Mouse (Mus musculus) cortical plate, adult 2 months (tissue): ENCODE results near the gene Spata48. TPM values are rescaled to one million over a fixed set of nuclear protein-coding genes. Genes with fewer than 3 reads are reported as not detected.

Source experiments
- H3K27ac ChIP-seq: fragments of 200-500 bp; 2 replicates; pipeline ENCODE4 v1.5.1; 2012; ENCODE audit warnings: low read length, control low read depth, inconsistent platforms; ENCODE audit not compliant: insufficient read depth
- H3K4me1 ChIP-seq: fragments of 200-500 bp; 2 replicates; pipeline ENCODE4 v1.6.1; 2011; ENCODE audit warnings: low read length; ENCODE audit not compliant: control insufficient read depth, insufficient read depth
- H3K4me3 ChIP-seq: fragments of 200-500 bp; 2 replicates; pipeline ENCODE4 v1.5.1; 2011; ENCODE audit warnings: mild to moderate bottlenecking, low read length, control low read depth; ENCODE audit not compliant: insufficient read depth
- CTCF ChIP-seq: fragments of 200-500 bp; IDR thresholded peaks from 2 replicates; pipeline ENCODE4 v1.5.1; 2011; ENCODE audit warnings: mild to moderate bottlenecking, control low read depth, low read length; ENCODE audit not compliant: insufficient read depth; ENCODE audit errors: extremely low read depth
- POLR2A ChIP-seq: fragments of 200-500 bp; IDR thresholded peaks from 2 replicates; pipeline ENCODE4 v1.6.1; 2011; ENCODE audit warnings: mild to moderate bottlenecking, low read length, control low read depth; ENCODE audit not compliant: insufficient read depth; ENCODE audit errors: extremely low read depth
- polyA plus RNA-seq: library from polyadenylated mRNA; depleted of rRNA; stranded (reverse); fragments of >200 nt; gene quantifications from 2 replicates; pipeline ENCODE4 v1.2.3, GENCODE M21; 2012; rRNA removed

The Spata48 gene
- 0.31 and 0.36 TPM in 2 replicates for polyA plus RNA-seq

DNA sequence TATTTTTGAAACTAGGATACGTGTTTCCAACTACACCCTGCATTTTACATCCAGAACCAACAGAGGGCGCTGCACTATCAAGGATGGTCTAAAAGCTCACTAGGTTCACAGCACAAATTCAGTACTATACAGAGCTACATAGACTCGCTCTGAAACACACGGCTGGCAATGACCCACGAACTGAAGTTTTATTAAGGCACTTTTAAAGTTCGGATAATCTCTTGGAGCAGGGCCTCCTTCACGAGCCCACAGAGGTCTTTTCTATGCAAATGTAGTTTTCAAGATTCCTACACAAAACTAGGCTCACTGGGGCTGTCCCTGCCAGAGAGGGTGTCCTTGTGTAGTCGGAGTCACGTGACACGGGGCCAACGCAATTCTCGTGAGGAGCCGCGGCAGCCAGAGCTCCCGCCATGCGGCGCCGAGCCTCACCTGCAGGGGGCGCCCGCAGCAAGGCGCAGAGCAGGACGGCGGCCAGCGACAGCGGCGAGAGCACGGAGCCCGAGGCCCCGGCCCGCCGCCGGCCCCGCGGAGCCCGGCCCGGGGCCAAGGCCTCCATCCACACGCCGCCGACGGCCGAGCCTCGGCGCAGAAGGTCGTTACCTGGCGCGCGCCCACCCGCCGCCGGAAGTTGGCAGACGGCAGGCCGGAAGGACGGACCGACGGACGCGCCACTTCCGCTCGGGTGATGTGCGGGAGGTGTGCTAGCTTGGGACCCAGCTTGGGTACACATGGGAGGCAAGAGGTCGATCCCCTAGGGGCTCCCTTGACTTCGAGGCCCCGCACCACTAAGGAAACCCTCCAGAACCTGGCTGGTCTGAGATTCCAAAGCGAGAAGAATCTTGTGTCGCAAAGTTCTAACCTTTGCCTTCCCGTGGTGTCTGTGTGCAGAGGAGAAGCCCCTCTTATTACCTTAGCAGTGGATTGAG, at the start of gene Spata48, which contains the start of gene Zpbp:
TSS of gene Spata48 (plus strand) at position 460 of the 926 bp plus-strand sequence.
TSS of gene Zpbp (minus strand) at position 774 of the 926 bp plus-strand sequence.
- TF ChIP-seq POLR2A (peak; percentile 62), CTCF (peak; percentile 66; the same call in 1 of the 2 replicates)
- Histone ChIP-seq H3K4me1 (no peaks in the 10 kb centered on the region), H3K4me3 (peak within 1 kb of the TSS; percentile 49), H3K27ac (no peak within 1 kb of the TSS)

DNA sequence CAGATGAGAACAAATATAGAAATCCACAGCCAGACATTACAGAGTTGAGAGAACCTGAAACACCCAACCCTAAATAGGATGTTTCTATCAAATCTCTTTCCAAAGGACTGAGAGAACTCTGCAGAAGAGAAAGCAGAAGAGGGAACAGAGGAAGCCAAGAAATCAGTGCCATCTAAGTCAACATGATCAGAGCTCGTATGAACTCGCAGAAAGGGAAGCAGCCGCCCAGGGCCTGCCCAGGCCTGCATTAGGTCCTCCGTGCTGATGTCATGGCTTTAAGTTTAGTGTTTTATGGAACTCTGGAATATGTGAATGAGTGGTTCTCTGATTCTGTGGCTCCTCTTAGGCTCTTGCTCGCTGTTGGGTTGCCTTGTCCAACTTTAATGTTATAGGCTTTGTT, 47.7 kb upstream of the Spata48 start:
- TF ChIP-seq CTCF (no peak), POLR2A (no peak)
- Histone ChIP-seq H3K27ac (no peak overlapping the region), H3K4me3 (no peak overlapping the region), H3K4me1 (no peaks in the 10 kb centered on the region)

DNA sequence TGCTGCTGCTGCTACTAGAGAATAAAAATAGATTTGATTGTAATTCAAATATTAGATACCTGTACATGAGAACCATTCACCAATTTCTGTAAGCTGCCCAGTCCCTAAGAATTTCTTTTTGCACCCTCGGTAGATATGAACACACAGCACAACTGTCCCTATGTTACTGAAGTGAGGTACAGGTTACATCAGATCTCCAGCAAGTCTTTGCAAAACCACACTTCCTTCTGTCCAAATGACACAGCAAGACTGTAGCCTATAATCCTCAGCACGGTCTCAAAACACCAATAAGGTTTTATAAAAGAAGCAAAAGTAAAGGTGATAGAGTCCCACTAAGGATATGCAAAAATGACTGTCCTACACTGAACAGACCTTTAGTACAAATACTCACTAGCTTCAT, 44.5 kb upstream of the Spata48 start:
- H3K27ac ChIP-seq = no peak overlapping the region
- no peaks in the 10 kb centered on the region for H3K4me1 ChIP-seq
- H3K4me3 ChIP-seq = no peak overlapping the region
- no peak for TF ChIP-seq CTCF
- no peak for TF ChIP-seq POLR2A

DNA sequence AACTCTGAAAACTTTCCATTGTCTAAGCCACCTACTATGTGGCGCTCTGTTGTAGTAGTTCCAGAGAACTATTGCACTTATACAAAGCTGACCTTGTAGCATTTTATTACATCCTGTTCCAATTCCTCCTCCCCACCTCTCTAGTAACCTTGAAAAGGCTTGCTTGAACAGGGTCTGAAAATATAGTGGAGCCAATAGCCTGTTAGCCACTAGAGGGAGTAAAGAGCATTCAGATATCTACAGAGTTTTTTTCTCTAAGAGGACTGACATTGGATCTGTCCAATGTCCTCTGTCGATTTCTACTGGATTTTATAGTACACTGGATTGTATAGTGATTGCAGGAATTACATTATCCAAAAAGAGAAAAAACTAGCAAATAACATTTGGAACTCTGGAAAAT, 6.9 kb upstream of the Spata48 start:
- H3K27ac ChIP-seq = no peak overlapping the region
- TF ChIP-seq CTCF = no peak
- TF ChIP-seq POLR2A = no peak
- no peak overlapping the region for H3K4me3 ChIP-seq

DNA sequence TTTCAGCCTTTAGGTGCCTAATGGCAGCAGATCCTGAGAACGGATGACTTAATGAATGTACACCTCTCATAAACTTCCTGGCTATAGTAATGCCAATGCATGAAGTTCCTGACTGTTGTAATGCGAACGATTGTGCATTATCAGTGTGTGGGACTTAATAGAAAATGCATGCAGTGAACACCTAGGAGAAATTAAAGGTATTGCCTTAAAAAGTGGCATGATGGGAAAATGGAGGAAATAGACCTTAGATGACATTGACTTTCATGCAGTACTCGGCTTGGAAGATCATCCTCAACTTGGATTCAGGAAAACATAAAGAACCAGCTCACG, 632 bp downstream of the Spata48 start:
- peak overlapping the region; percentile 49 for H3K4me3 ChIP-seq
- no peaks in the 10 kb centered on the region for H3K4me1 ChIP-seq
- no peak overlapping the region for H3K27ac ChIP-seq
- TF ChIP-seq POLR2A (no peak), CTCF (no peak)

More for the DNA sequence above, 6.9 kb upstream of the Spata48 start:
- no peaks in the 10 kb centered on the region for H3K4me1 ChIP-seq

DNA sequence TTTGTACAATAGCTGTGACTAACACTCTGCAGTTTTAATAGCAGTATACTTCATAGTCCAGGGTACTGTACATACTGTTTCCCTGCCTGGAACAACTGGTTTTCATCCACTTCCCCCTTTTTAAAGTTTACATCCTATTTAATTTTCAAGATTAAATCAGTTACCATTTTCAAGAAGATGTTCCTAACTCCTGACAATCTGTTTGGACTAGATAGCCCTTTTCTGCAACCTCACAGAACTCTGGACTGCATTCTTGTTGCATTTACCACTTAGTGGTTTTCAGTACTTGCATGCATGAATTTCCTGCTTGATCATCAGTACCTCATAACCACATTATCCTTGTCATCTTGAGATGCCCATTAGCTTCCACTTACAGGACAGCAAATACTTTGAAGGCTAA, 7.0 kb downstream of the Spata48 start:
- H3K27ac ChIP-seq = no peak overlapping the region
- no peak for TF ChIP-seq POLR2A
- TF ChIP-seq CTCF = no peak
- no peak overlapping the region for H3K4me3 ChIP-seq
- H3K4me1 ChIP-seq = no peaks in the 10 kb centered on the region

DNA sequence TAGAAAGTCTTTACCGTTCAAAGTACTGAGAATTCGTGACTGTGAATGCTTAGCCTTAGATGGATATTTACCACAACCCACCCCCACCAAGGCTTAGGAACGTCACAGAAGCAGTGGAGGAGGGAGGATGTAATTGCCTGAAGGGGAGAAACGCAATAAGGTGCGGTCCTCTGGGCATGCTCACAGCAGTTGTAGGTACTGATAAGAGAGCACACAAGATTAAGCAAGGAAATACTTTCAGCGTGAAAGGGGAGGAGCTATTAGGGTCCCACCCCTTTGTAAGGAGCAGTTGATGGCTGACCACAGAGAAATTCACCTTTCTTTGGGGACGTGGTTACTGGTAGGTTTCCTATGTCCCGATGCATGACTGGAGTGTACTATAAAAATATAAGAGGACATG, 22.5 kb downstream of the Spata48 start:
- TF ChIP-seq CTCF (no peak), POLR2A (no peak)
- Histone ChIP-seq H3K27ac (no peak overlapping the region), H3K4me1 (no peaks in the 10 kb centered on the region), H3K4me3 (no peak overlapping the region)

DNA sequence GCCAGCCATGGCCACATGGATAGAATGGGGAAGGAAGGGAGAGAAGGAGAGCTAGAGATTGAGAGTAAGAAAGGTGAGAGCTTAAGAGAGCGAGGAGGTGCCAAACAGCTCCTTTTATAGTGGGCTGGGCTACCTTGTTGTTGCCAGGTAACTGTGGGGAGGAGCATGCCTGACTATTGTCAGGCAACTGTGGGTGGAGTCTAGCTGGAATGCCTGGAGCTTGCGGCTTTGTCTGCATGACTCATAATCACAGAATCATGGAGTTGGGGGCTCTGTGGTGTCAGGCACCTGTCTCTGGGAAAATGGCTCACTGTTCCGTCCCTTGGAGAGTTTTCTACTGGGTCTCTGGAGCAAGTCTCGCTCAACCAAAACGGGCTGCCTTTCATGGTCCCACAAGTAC, 30.1 kb downstream of the Spata48 start:
- Histone ChIP-seq H3K4me1 (no peaks in the 10 kb centered on the region), H3K4me3 (no peak overlapping the region), H3K27ac (no peak overlapping the region)
- no peak for TF ChIP-seq CTCF
- no peak for TF ChIP-seq POLR2A

DNA sequence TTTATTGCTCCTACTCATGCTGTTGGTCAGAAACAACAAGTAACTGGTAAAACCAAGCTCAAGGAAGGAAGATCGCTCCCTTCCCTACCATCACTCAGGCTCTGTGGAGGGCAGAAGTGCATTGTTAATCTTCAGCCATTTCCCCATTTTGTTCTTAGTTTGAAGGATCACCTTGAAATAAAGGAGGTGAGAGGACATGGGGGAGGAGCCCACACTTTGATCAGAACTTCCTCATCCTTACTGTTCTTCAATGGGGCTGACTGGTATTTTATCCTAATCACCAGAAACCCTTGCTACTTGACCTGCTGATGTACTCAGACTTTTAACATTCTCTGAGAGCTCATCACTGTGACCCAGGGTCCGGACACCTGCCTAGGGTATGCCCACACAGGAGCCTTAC, 33.8 kb downstream of the Spata48 start:
- no peaks in the 10 kb centered on the region for H3K4me1 ChIP-seq
- no peak for TF ChIP-seq CTCF
- TF ChIP-seq POLR2A = no peak

DNA sequence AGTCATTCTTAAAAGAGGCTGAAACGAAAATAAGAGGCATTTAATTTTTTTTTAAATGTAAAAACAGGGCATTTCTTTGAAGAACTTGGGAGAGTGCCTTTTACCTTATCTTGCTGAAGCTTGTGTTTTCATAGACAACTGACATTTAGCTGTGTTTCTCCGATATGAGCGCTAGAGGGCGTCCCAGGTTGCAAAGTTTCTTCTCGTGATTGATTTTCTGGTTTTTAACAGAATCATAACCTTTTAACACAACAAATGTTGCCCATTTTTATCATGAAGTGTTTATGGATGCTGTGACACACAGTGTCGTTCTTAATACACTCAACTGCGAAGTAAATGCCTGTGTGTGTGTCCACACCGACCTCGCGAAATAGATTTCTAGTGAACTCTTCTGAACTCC, 38.0 kb downstream of the Spata48 start:
- TF ChIP-seq CTCF (peak; percentile 49; the same call in 1 of the 2 replicates), POLR2A (no peak)
- Histone ChIP-seq H3K27ac (no peak overlapping the region), H3K4me1 (no peaks in the 10 kb centered on the region), H3K4me3 (no peak overlapping the region)

More for the DNA sequence above, 33.8 kb downstream of the Spata48 start:
- H3K4me3 ChIP-seq = no peak overlapping the region
- H3K27ac ChIP-seq = no peak overlapping the region
